Mouse (Mus musculus) limb, embryonic 11.5 days (tissue): ENCODE data around the gene Sppl3. TPM values are rescaled to one million over a fixed set of nuclear protein-coding genes. Genes with fewer than 3 reads are reported as not detected.

Experiments used
- ATAC-seq: fragments of 200-750 bp; cut with Nextera tagmentation; 2 replicates; pipeline ENCODE4 v1.8.0; 2017; ENCODE audit warnings: low read depth; ENCODE audit not compliant: insufficient number of reproducible peaks, low FRiP score, low TSS enrichment
- DNase-seq: peaks from one replicate; pipeline ENCODE4 v3.0.0-alpha.2; 2015; ENCODE audit warnings: low spot score
- H3K27ac ChIP-seq: fragments of 300-500 bp; sonication (generic); replicated peaks from 2 replicates; pipeline ENCODE4 v1.5.1; 2014; ENCODE audit warnings: low read depth, mild to moderate bottlenecking, low read length
- H3K27me3 ChIP-seq: fragments of 300-500 bp; sonication (generic); 2 replicates; pipeline ENCODE4 v1.6.1; 2014; ENCODE audit warnings: mild to moderate bottlenecking, low read length, mixed read lengths; ENCODE audit not compliant: control insufficient read depth, insufficient read depth
- H3K36me3 ChIP-seq: fragments of 300-500 bp; sonication (generic); 2 replicates; pipeline ENCODE4 v1.6.1; 2014; ENCODE audit warnings: mild to moderate bottlenecking, low read length, moderate library complexity, mixed read lengths; ENCODE audit not compliant: control insufficient read depth, insufficient read depth
- H3K4me1 ChIP-seq: fragments of 300-500 bp; sonication (generic); 2 replicates; pipeline ENCODE4 v1.6.1; 2014; ENCODE audit warnings: low read length, mixed read lengths; ENCODE audit not compliant: control insufficient read depth, insufficient read depth
- H3K4me2 ChIP-seq: fragments of 300-500 bp; sonication (generic); 2 replicates; pipeline ENCODE4 v1.6.1; 2014; ENCODE audit warnings: low read depth, mild to moderate bottlenecking, moderate library complexity; ENCODE audit not compliant: severe bottlenecking
- H3K4me3 ChIP-seq: fragments of 300-500 bp; sonication (generic); 2 replicates; pipeline ENCODE4 v1.5.1; 2014; ENCODE audit warnings: low read depth, low read length
- H3K9ac ChIP-seq: fragments of 300-500 bp; sonication (generic); 2 replicates; pipeline ENCODE4 v1.6.1; 2014; ENCODE audit warnings: mild to moderate bottlenecking, low read length
- H3K9me3 ChIP-seq: fragments of 300-500 bp; sonication (generic); 2 replicates; pipeline ENCODE4 v1.6.1; 2016; ENCODE audit warnings: low read length; ENCODE audit not compliant: control insufficient read depth
- WGBS: fragments of 180-500 bp; shearing (Covaris S2); extraction: QIAGEN DNeasy Blood & Tissue Kit; methylation state at CpG from one replicate; pipeline ENCODE4 v1.1.7; 2014; 5-methylcytosine and 5-hydroxymethylcytosine counted together
- polyA plus RNA-seq: library from polyadenylated mRNA; unstranded; fragments of >200 nt; fragmentation: Nextera tagmentation; extraction: Ambion mirVana; gene quantifications from 2 replicates; pipeline ENCODE4 v1.2.1, GENCODE M21; 2014

Gene Sppl3
- polyA plus RNA-seq, 1 experiment from 2014 or later, result 30.9 TPM

GRCm38 (mm10) chr5:115014570-115014969, 3.6 kb downstream of the Sppl3 start:
- no peaks in the 10 kb centered on the region for H3K27me3 ChIP-seq
- no peaks in the 10 kb centered on the region for H3K36me3 ChIP-seq
- H3K4me1 ChIP-seq, result peaks cover 14% of the 10 kb centered on the region
- H3K9ac ChIP-seq, result no peak overlapping the region
- H3K27ac ChIP-seq, result no peak overlapping the region
- no peak overlapping the region for H3K4me2 ChIP-seq
- H3K4me3 ChIP-seq, result no peak overlapping the region
- H3K9me3 ChIP-seq, result no peaks in the 10 kb centered on the region
- ATAC-seq (no peak), DNase-seq (no peak)
- 69% methylated on average over 1 of the region's 1 CpGs for WGBS

- no peaks in the 10 kb centered on the region for H3K36me3 ChIP-seq
- no peaks in the 10 kb centered on the region for H3K27me3 ChIP-seq
- ATAC-seq (no peak), DNase-seq (no peak)
- H3K27ac ChIP-seq, result no peak overlapping the region
- no peak overlapping the region for H3K4me2 ChIP-seq
- H3K4me3 ChIP-seq, result no peak overlapping the region
- 80% methylated on average over 4 of the region's 4 CpGs for WGBS
- peaks cover 14% of the 10 kb centered on the region for H3K4me1 ChIP-seq
- no peak overlapping the region for H3K9ac ChIP-seq
- H3K9me3 ChIP-seq, result no peaks in the 10 kb centered on the region
These were observed 4.2 kb downstream of the Sppl3 start for GRCm38 (mm10) chr5:115015121-115015520.

GRCm38 (mm10) chr5:115018270-115018669, 7.3 kb downstream of the Sppl3 start:
- H3K9me3 ChIP-seq, result no peaks in the 10 kb centered on the region
- H3K36me3 ChIP-seq, result no peaks in the 10 kb centered on the region
- ATAC-seq (no peak), DNase-seq (no peak)
- H3K27me3 ChIP-seq, result no peaks in the 10 kb centered on the region
- no peak overlapping the region for H3K27ac ChIP-seq
- H3K4me1 ChIP-seq, result peaks cover 2% of the 10 kb centered on the region; the same call in 1 of the 2 replicates
- H3K4me2 ChIP-seq, result no peak overlapping the region
- no peak overlapping the region for H3K4me3 ChIP-seq
- 77% methylated on average over 2 of the region's 2 CpGs for WGBS
- H3K9ac ChIP-seq, result no peak overlapping the region

GRCm38 (mm10) chr5:115018813-115019212, 7.9 kb downstream of the Sppl3 start:
- Histone ChIP-seq H3K27ac (no peak overlapping the region), H3K4me1 (no peaks in the 10 kb centered on the region), H3K36me3 (no peaks in the 10 kb centered on the region), H3K9ac (no peak overlapping the region), H3K9me3 (no peaks in the 10 kb centered on the region), H3K4me3 (no peak overlapping the region), H3K4me2 (no peak overlapping the region), H3K27me3 (no peaks in the 10 kb centered on the region)
- 80% methylated on average over 4 of the region's 4 CpGs for WGBS
- no peak for DNase-seq
- ATAC-seq, result no peak

DNA sequence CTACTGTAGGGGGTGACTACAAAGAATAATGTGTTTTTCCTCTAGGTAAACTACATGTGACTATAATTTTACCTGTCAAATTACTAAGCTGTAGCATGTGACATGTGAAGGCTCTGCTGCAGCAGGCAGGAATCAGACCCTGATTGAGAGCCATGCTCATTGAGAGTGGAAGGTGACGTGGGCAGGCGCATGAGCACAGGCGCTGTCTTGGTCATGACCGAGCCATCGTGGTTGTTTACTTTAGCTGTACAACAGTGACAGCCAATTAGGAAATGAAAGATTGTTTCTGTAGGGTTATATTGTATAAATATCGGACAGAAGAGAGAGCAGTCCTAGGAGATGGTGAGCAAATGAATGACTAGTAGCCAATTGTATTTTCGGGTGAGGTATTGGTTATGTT, 11.1 kb downstream of the Sppl3 start:
- Histone ChIP-seq H3K4me3 (no peak overlapping the region), H3K36me3 (no peaks in the 10 kb centered on the region), H3K4me2 (no peak overlapping the region), H3K4me1 (no peaks in the 10 kb centered on the region), H3K27ac (no peak overlapping the region), H3K27me3 (no peaks in the 10 kb centered on the region), H3K9me3 (no peaks in the 10 kb centered on the region), H3K9ac (no peak overlapping the region)
- ATAC-seq, result no peak
- no peak for DNase-seq
- WGBS, result 98% methylated on average over 7 of the region's 7 CpGs

- H3K4me3 ChIP-seq, result no peak overlapping the region
- H3K27ac ChIP-seq, result no peak overlapping the region
- WGBS, result 88% methylated on average over 4 of the region's 4 CpGs
- no peaks in the 10 kb centered on the region for H3K27me3 ChIP-seq
- H3K4me2 ChIP-seq, result no peak overlapping the region
- ATAC-seq, result no peak
- no peak for DNase-seq
- no peaks in the 10 kb centered on the region for H3K9me3 ChIP-seq
- no peaks in the 10 kb centered on the region for H3K36me3 ChIP-seq
- no peak overlapping the region for H3K9ac ChIP-seq
- H3K4me1 ChIP-seq, result no peaks in the 10 kb centered on the region
These were observed 15.2 kb downstream of the Sppl3 start for GRCm38 (mm10) chr5:115026170-115026569.

GRCm38 (mm10) chr5:115027109-115027508, 16.2 kb downstream of the Sppl3 start:
- ATAC-seq, result no peak
- WGBS, result 88% methylated on average over 3 of the region's 3 CpGs

GRCm38 (mm10) chr5:115028920-115029319, 18.0 kb downstream of the Sppl3 start:
- no peaks in the 10 kb centered on the region for H3K27me3 ChIP-seq
- no peaks in the 10 kb centered on the region for H3K4me1 ChIP-seq
- H3K36me3 ChIP-seq, result no peaks in the 10 kb centered on the region
- H3K9me3 ChIP-seq, result no peaks in the 10 kb centered on the region
- ATAC-seq (no peak), DNase-seq (no peak)
- no peak overlapping the region for H3K27ac ChIP-seq
- H3K9ac ChIP-seq, result no peak overlapping the region
- no peak overlapping the region for H3K4me2 ChIP-seq
- H3K4me3 ChIP-seq, result no peak overlapping the region
- WGBS, result 94% methylated on average over 4 of the region's 4 CpGs

More at GRCm38 (mm10) chr5:115027109-115027508, 16.2 kb downstream of the Sppl3 start:
- H3K4me2 ChIP-seq, result no peak overlapping the region
- no peaks in the 10 kb centered on the region for H3K27me3 ChIP-seq
- DNase-seq, result no peak
- H3K4me1 ChIP-seq, result no peaks in the 10 kb centered on the region
- no peaks in the 10 kb centered on the region for H3K9me3 ChIP-seq
- H3K27ac ChIP-seq, result no peak overlapping the region
- no peaks in the 10 kb centered on the region for H3K36me3 ChIP-seq
- H3K4me3 ChIP-seq, result no peak overlapping the region
- no peak overlapping the region for H3K9ac ChIP-seq

DNA sequence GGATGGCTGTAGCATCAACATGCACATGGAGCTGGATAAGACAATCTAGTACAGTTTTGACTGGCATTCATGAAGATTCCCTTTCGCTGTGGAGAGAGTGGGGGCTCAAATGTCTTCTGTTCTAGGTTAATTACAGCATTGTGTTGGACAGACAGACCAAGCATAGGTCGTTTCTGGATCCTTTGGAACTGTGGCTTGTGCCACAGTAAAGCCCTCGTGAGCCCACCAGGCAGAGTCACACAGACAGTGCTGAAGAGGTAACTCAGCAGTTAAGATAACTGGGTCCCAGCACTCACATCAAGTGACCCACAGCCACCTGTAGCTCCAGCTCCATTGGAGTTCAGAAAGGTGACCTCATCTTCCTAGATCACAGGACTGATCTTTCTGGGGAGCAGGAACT, 18.6 kb downstream of the Sppl3 start:
- no peak for ATAC-seq
- no peaks in the 10 kb centered on the region for H3K9me3 ChIP-seq
- no peak overlapping the region for H3K4me2 ChIP-seq
- H3K27me3 ChIP-seq, result no peaks in the 10 kb centered on the region
- H3K36me3 ChIP-seq, result no peaks in the 10 kb centered on the region
- no peak overlapping the region for H3K9ac ChIP-seq
- H3K4me1 ChIP-seq, result no peaks in the 10 kb centered on the region
- H3K4me3 ChIP-seq, result no peak overlapping the region
- H3K27ac ChIP-seq, result no peak overlapping the region
- 93% methylated on average over 3 of the region's 3 CpGs for WGBS
- no peak for DNase-seq
